Mouse (Mus musculus): Measurements from ENCODE around the gene Olfr222.

- no peak for TF ChIP-seq GATA1 (IDR thresholded peaks at IDR 0.05; ENCODE audit: borderline replicate concordance, low read length)
- TF ChIP-seq FLI1 (IDR thresholded peaks at IDR 0.05; ENCODE audit: low read length): no peak
These were observed 26.3 kb upstream of the Olfr222 start for GRCm38 (mm10) chr11:59602287-59602686.
